Mouse (Mus musculus) MEL-GATA-1-ER (cell line): ENCODE data around the gene Tbc1d32.

Source experiments
- DNase-seq: peaks from one replicate; pipeline ENCODE4 v3.0.0-alpha.2; 2012; ENCODE audit warnings: low read depth; ENCODE audit errors: extremely low read depth

Tbc1d32 gene

GRCm38 (mm10) chr10:56114951-56115635 is 113.4 kb downstream of the Tbc1d32 start:
- DNase-seq = no peak

GRCm38 (mm10) chr10:56106996-56107334 is 121.5 kb downstream of the Tbc1d32 start:
- no peak for DNase-seq

GRCm38 (mm10) chr10:56106333-56106995 is 122.0 kb downstream of the Tbc1d32 start, which contains the start of gene Msl3l2:
Msl3l2 (plus strand) TSS chr10:56106917.
- DNase-seq = no peak

GRCm38 (mm10) chr10:56099641-56100310 is 128.7 kb downstream of the Tbc1d32 start:
- DNase-seq = no peak

GRCm38 (mm10) chr10:56099126-56099525 is 129.4 kb downstream of the Tbc1d32 start:
- no peak for DNase-seq

- no peak for DNase-seq
Observed at GRCm38 (mm10) chr10:56096757-56097156, 131.7 kb downstream of the Tbc1d32 start.

- DNase-seq = no peak
Observed at GRCm38 (mm10) chr10:56094586-56094985, 133.9 kb downstream of the Tbc1d32 start.

GRCm38 (mm10) chr10:56089714-56090113 is 138.8 kb downstream of the Tbc1d32 start:
- DNase-seq = no peak

GRCm38 (mm10) chr10:56062746-56063145 is 165.7 kb downstream of the Tbc1d32 start:
- DNase-seq = no peak

GRCm38 (mm10) chr10:56061238-56061830 is 167.2 kb downstream of the Tbc1d32 start:
- no peak for DNase-seq

- DNase-seq = no peak
Observed at GRCm38 (mm10) chr10:56058979-56059422, 169.5 kb downstream of the Tbc1d32 start.

GRCm38 (mm10) chr10:56025400-56025799 is 203.1 kb downstream of the Tbc1d32 start:
- DNase-seq = no peak

GRCm38 (mm10) chr10:56024579-56024978 is 203.9 kb downstream of the Tbc1d32 start:
- DNase-seq = no peak

GRCm38 (mm10) chr10:55979898-55980521 is 248.5 kb downstream of the Tbc1d32 start:
- DNase-seq = no peak

- DNase-seq = no peak
Observed at GRCm38 (mm10) chr10:55978001-55978400, 250.5 kb downstream of the Tbc1d32 start.
